Mouse (Mus musculus) stomach, postnatal 0 days (tissue): ENCODE measurements around the gene Ctbp2.

Experiments
- CTCF ChIP-seq: IDR thresholded peaks from 2 replicates; pipeline ENCODE4 v1.5.1; 2016; ENCODE audit warnings: antibody characterized with exemption, low read depth, mild to moderate bottlenecking, moderate library complexity
- EP300 ChIP-seq: optimal IDR thresholded peaks from 2 replicates; pipeline ENCODE3; 2016; ENCODE audit warnings: antibody characterized with exemption

GRCm38 (mm10) chr7:133059150-133059509 lies 65.0 kb downstream of the Ctbp2 start:
- TF ChIP-seq CTCF = no peak
- TF ChIP-seq EP300 = no peak
